Mouse (Mus musculus) thymus, postnatal 0 days (tissue): ENCODE results near the gene Ankrd54. TPM values are rescaled to one million over a fixed set of nuclear protein-coding genes. Genes with fewer than 3 reads are reported as not detected.

Experiments used
- DNase-seq: peaks from one replicate; pipeline ENCODE4 v3.0.0-alpha.2; 2015; ENCODE audit warnings: low spot score
- polyA plus RNA-seq: library from polyadenylated mRNA; unstranded; fragments of >200 nt; fragmentation: Nextera tagmentation; extraction: Ambion mirVana; gene quantifications from 2 replicates; pipeline ENCODE4 v1.2.1, GENCODE M21; 2015

Gene Ankrd54
- polyA plus RNA-seq: 60.0 and 62.6 TPM in 2 replicates

- DNase-seq: peak; percentile 99
Measured at GRCm38 (mm10) chr15:79062376-79063159, at the start of gene Ankrd54. Gene Ankrd54, minus strand, starts transcription at chr15:79062893.

GRCm38 (mm10) chr15:79111774-79112173 is 49.1 kb upstream of the Ankrd54 start:
- DNase-seq: no peak

GRCm38 (mm10) chr15:79110528-79110927 is 47.8 kb upstream of the Ankrd54 start:
- no peak for DNase-seq

GRCm38 (mm10) chr15:79110031-79110430 is 47.3 kb upstream of the Ankrd54 start:
- no peak for DNase-seq

GRCm38 (mm10) chr15:79109321-79109934 is 46.7 kb upstream of the Ankrd54 start:
- DNase-seq: peak; percentile 38

- peak; percentile 59 for DNase-seq
Measured at GRCm38 (mm10) chr15:79108421-79109320, 46.0 kb upstream of the Ankrd54 start, which contains the start of gene Micall1. Gene Micall1, plus strand, starts transcription at chr15:79108898.

- no peak for DNase-seq
Measured at GRCm38 (mm10) chr15:79107966-79108365, 45.3 kb upstream of the Ankrd54 start.

- no peak for DNase-seq
Measured at GRCm38 (mm10) chr15:79105804-79106203, 43.1 kb upstream of the Ankrd54 start.

GRCm38 (mm10) chr15:79103264-79103663 is 40.6 kb upstream of the Ankrd54 start:
- no peak for DNase-seq

GRCm38 (mm10) chr15:79101531-79101930 is 38.8 kb upstream of the Ankrd54 start:
- no peak for DNase-seq

- DNase-seq: no peak
Measured at GRCm38 (mm10) chr15:79100391-79100790, 37.7 kb upstream of the Ankrd54 start.

- no peak for DNase-seq
Measured at GRCm38 (mm10) chr15:79099456-79099855, 36.8 kb upstream of the Ankrd54 start.

GRCm38 (mm10) chr15:79098868-79099267 is 36.2 kb upstream of the Ankrd54 start:
- DNase-seq: no peak

- no peak for DNase-seq
Measured at GRCm38 (mm10) chr15:79098220-79098619, 35.5 kb upstream of the Ankrd54 start.

- no peak for DNase-seq
Measured at GRCm38 (mm10) chr15:79097611-79098025, 34.9 kb upstream of the Ankrd54 start.

GRCm38 (mm10) chr15:79097135-79097534 is 34.4 kb upstream of the Ankrd54 start:
- no peak for DNase-seq

GRCm38 (mm10) chr15:79096556-79096955 is 33.9 kb upstream of the Ankrd54 start:
- DNase-seq: no peak

GRCm38 (mm10) chr15:79095483-79095882 is 32.8 kb upstream of the Ankrd54 start:
- no peak for DNase-seq

- no peak for DNase-seq
Measured at GRCm38 (mm10) chr15:79093083-79093839, 30.6 kb upstream of the Ankrd54 start.

GRCm38 (mm10) chr15:79092284-79092683 is 29.6 kb upstream of the Ankrd54 start:
- DNase-seq: no peak

- no peak for DNase-seq
Measured at GRCm38 (mm10) chr15:79079567-79079966, 16.9 kb upstream of the Ankrd54 start.
